Mouse (Mus musculus) ovary, adult 18-20 months (tissue): ENCODE measurements around the gene Mybpc2.
A peak's percentile ranks its signal among the peaks of the same experiment; 100 is the strongest.

Experiments used
- DNase-seq: peaks from one replicate; pipeline ENCODE4 v3.0.0; 2022; ENCODE audit warnings: low spot score, mixed read lengths

Mybpc2 gene

GRCm38 (mm10) chr7:44485572-44486195 lies 38.8 kb downstream of the Mybpc2 start:
- no peak for DNase-seq

DNA sequence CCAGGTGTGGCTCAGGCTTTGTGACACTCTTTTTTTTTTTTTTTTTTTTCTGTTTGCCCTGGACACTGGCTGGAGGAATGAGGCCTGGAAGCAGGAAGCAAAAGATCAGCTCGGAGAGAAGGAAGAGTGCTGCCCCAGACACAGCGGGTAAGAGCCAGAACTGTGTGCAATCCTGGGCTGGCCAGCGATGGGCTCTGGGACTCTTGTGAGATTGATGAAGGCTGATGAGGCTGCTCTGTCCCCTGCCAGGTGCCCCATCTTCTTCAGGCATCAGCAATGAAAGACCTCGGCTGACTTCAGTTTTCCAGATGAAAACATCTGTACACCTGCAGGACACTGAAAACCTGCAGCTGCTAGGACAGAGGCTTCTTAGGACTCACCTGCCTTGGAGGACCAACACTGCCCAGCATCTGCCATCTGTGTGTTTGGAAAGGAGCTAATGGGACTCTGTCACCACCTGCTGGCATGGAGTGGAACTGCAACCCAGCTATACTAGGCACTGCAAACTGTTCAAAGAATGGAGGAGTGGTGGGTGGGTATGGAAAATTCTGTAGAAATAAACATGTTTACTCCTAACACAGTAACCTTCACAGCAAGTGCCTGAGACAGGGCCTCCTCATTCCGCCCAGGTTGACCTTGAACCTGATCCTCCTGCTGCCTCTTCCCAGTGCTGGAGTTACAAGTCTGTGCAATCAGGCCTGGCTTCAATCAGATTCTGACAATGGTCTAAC lies 39.5 kb downstream of the Mybpc2 start:
- no peak for DNase-seq

GRCm38 (mm10) chr7:44484109-44484508 lies 40.3 kb downstream of the Mybpc2 start:
- no peak for DNase-seq

DNA sequence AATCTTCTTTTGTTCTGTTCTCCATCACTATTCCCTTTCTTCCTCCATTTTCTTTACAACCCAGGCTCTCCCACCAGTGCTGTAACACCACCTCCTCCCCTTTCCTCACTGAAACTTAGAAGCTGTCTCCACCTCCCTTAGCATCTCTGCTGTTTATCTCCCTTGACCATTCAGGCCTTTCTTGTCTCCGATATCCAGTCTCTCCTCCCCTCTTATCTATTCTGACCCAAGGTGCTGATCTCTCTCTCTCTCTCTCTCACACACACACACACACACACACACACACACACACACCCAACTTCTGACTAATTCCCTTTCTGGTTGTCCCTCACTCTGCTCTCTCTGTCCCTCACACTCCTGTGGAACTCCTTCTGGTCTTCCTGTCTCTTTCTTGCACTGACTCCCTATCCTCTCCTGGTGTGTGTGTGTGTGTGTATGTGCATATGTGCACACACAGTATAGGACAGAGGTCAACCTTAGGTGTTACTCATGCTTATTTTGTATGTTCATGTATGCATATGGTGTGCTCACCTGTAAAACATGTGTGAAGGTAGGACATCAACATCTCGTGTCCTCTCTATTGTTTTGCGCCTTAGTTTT lies 41.5 kb downstream of the Mybpc2 start:
- no peak for DNase-seq

- DNase-seq, result no peak
Measured at GRCm38 (mm10) chr7:44475046-44475614, 49.3 kb downstream of the Mybpc2 start.

GRCm38 (mm10) chr7:44474419-44474818 lies 50.0 kb downstream of the Mybpc2 start:
- no peak for DNase-seq

DNA sequence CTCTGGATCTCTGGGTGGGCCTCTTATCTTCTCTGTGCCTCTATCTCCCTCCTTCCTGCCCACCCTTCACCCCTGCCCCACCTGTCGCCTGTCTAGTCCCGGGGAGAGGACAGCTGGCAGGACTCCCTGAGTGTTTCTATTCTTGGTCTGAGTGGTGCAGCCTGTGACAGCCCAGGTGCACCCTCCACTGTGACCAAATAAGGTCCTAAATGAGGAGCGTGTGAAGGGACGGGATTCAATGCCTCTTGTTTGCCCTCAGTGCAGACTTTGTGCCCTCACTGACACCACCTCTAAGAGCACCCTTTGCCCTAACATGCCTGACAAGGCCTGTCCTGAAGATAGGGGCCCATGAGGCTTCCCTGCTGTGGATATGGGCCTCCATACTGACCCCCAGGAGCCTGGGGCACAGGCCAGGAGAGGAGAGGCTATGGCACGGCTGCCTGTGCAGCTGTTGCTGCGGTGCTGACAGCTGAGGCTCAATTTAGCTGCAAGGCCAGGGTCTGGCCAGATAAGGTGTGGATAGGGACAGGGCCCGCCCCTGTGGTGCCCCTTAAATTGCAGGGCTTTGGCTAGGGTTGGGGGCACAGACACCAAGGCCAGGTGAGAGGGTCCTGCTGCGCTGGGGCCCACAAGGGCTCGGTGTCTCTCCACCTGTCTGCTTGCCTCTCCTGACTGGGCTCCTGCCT lies 51.4 kb downstream of the Mybpc2 start:
- no peak for DNase-seq

DNA sequence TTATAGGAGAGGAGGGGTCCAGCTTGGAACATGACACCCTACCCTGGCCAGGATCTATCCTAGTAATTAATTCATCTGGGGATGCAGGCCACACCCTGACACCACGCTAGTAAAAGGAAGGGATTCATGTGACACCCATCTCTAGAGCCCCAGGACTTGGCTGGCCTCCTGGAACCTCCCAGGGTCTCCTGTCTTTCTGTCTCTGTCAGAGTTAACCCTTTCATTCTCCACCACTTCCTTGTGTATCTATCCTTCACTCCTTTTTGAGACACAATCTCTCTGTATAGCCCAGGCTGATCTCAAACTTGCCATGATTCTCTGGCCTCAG lies 51.9 kb downstream of the Mybpc2 start:
- no peak for DNase-seq

- DNase-seq, result no peak
Measured at GRCm38 (mm10) chr7:44471880-44472557, 52.4 kb downstream of the Mybpc2 start.

- DNase-seq, result no peak
Measured at GRCm38 (mm10) chr7:44470696-44471612, 53.5 kb downstream of the Mybpc2 start.

GRCm38 (mm10) chr7:44469677-44470675 lies 54.5 kb downstream of the Mybpc2 start:
- DNase-seq, result no peak

DNA sequence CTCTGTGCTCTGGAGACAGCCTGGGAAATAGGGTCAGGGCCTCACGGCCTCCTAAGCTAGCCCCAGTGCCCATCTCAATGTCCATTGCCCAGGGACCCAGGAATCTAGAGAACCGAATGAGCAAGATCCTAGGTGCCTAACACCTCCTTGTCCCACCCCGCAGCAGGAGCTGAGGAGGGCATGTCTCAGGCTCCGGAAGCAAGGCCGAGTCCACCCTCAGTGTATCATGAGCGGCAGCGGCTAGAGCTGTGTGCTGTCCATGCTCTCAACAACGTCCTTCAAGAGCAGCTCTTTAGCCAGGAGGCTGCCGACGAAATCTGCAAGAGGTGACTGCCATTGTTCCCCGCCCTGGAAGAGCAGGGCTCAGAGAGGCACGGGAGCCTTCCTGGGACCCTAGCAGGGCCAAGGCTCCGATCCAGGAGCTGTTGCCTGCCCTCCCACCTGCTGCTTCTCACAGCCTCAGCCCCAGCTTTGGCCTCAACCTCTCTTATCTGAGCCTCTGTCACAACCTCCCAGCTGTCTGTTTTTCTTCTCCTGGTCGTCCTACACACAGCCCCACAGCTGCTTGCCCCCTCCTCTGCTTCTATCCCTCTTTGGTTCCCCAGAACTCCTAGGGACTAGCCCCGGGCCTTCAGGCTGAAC lies 55.7 kb downstream of the Mybpc2 start:
- no peak for DNase-seq

GRCm38 (mm10) chr7:44467811-44468411 lies 56.5 kb downstream of the Mybpc2 start, which contains the start of gene Josd2:
Gene Josd2, plus strand, starts transcription at chr7:44467980.
- peak; percentile 97 for DNase-seq

GRCm38 (mm10) chr7:44466888-44467311 lies 57.6 kb downstream of the Mybpc2 start:
- DNase-seq, result no peak

- DNase-seq, result no peak
Measured at GRCm38 (mm10) chr7:44466006-44466887, 58.2 kb downstream of the Mybpc2 start.

- DNase-seq, result no peak
Measured at GRCm38 (mm10) chr7:44465111-44465510, 59.3 kb downstream of the Mybpc2 start, which contains the start of gene Aspdh. Gene Aspdh, plus strand, starts transcription at chr7:44465391.

DNA sequence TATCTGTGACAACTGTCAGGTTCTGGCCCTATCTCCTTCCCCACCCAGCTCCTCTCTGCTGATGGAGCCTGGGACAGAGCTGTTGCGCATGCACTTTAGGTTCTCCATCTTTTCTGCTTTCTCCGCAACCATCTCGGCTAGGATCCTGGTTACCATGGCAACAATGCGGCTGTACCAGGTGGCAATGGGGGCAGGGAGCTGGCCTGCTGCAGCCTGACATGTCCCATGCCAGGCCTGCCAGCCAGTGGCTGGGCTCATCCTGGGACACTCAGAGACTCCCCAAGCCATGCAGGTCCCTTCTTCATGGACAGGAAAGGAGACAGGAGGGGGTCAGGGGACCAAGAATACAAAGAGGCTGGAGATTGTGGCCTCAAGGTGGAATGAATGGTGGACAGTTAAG lies 59.9 kb downstream of the Mybpc2 start:
- DNase-seq, result no peak
